Mouse (Mus musculus): ENCODE results near the gene Hoxa4. TPM values are rescaled to one million over a fixed set of nuclear protein-coding genes. Genes with fewer than 3 reads are reported as not detected.

The Hoxa4 gene
- polyA plus RNA-seq, 1 experiment from 2014 or later = 6.8 TPM

GRCm38 (mm10) chr6:52183311-52184080, 8.1 kb downstream of the Hoxa4 start:
- 20% methylated on average over 10 of the region's 10 CpGs for WGBS
- peak overlapping the region; percentile 98 for H3K27ac ChIP-seq (ENCODE audit: low read length)
- H3K27me3 ChIP-seq (ENCODE audit: control insufficient read depth, insufficient read depth, low read length) = no peaks in the 10 kb centered on the region
- H3K4me1 ChIP-seq (ENCODE audit: control insufficient read depth, insufficient read depth, low read length) = peaks cover 75% of the 10 kb centered on the region
- peaks cover 5% of the 10 kb centered on the region; the same call in 1 of the 2 replicates for H3K36me3 ChIP-seq (ENCODE audit: control insufficient read depth, insufficient read depth, low read length)
- H3K9ac ChIP-seq (replicated peaks; ENCODE audit: low read depth, low read length) = no peak overlapping the region; the same call in 1 of the 2 replicates
- ATAC-seq (ENCODE audit: insufficient number of reproducible peaks, insufficient read depth, low FRiP score, low read depth) = no peak
- no peaks in the 10 kb centered on the region for H3K9me3 ChIP-seq (ENCODE audit: control insufficient read depth, low read depth, low read length)
- H3K4me3 ChIP-seq (ENCODE audit: low read depth, low read length) = no peak overlapping the region
- peak overlapping the region; percentile 24 for H3K4me2 ChIP-seq (replicated peaks; ENCODE audit: low read depth, low read length)

- Histone ChIP-seq H3K9ac (replicated peaks; ENCODE audit: low read depth, low read length) (no peak overlapping the region), H3K36me3 (ENCODE audit: control insufficient read depth, insufficient read depth, low read length) (peaks cover 5% of the 10 kb centered on the region; the same call in 1 of the 2 replicates), H3K4me3 (ENCODE audit: low read depth, low read length) (no peak overlapping the region), H3K27me3 (ENCODE audit: control insufficient read depth, insufficient read depth, low read length) (no peaks in the 10 kb centered on the region), H3K27ac (ENCODE audit: low read length) (peak overlapping the region; percentile 98), H3K9me3 (ENCODE audit: control insufficient read depth, low read depth, low read length) (no peaks in the 10 kb centered on the region), H3K4me2 (replicated peaks; ENCODE audit: low read depth, low read length) (peak overlapping the region; percentile 8; the same call in 1 of the 2 replicates), H3K4me1 (ENCODE audit: control insufficient read depth, insufficient read depth, low read length) (peaks cover 71% of the 10 kb centered on the region)
- WGBS = 69% methylated on average over 1 of the region's 1 CpGs
- no peak for ATAC-seq (ENCODE audit: insufficient number of reproducible peaks, insufficient read depth, low FRiP score, low read depth)
These were observed 8.8 kb downstream of the Hoxa4 start for GRCm38 (mm10) chr6:52182793-52183192.

- no peak for ATAC-seq (ENCODE audit: insufficient number of reproducible peaks, insufficient read depth, low FRiP score, low read depth)
- Histone ChIP-seq H3K27me3 (ENCODE audit: control insufficient read depth, insufficient read depth, low read length) (no peaks in the 10 kb centered on the region), H3K4me3 (ENCODE audit: low read depth, low read length) (no peak overlapping the region), H3K4me2 (replicated peaks; ENCODE audit: low read depth, low read length) (no peak overlapping the region), H3K4me1 (ENCODE audit: control insufficient read depth, insufficient read depth, low read length) (peaks cover 63% of the 10 kb centered on the region), H3K36me3 (ENCODE audit: control insufficient read depth, insufficient read depth, low read length) (peaks cover 5% of the 10 kb centered on the region; the same call in 1 of the 2 replicates), H3K27ac (ENCODE audit: low read length) (peak overlapping the region; percentile 98), H3K9me3 (ENCODE audit: control insufficient read depth, low read depth, low read length) (no peaks in the 10 kb centered on the region), H3K9ac (replicated peaks; ENCODE audit: low read depth, low read length) (no peak overlapping the region)
- 38% methylated on average over 2 of the region's 2 CpGs for WGBS
These were observed 9.5 kb downstream of the Hoxa4 start for GRCm38 (mm10) chr6:52182030-52182429.

GRCm38 (mm10) chr6:52180726-52181125, 10.8 kb downstream of the Hoxa4 start:
- 26% methylated on average over 3 of the region's 3 CpGs for WGBS
- H3K36me3 ChIP-seq (ENCODE audit: control insufficient read depth, insufficient read depth, low read length) = peaks cover 3% of the 10 kb centered on the region; the same call in 1 of the 2 replicates
- no peaks in the 10 kb centered on the region for H3K9me3 ChIP-seq (ENCODE audit: control insufficient read depth, low read depth, low read length)
- peak overlapping the region; percentile 79 for H3K9ac ChIP-seq (replicated peaks; ENCODE audit: low read depth, low read length)
- H3K4me1 ChIP-seq (ENCODE audit: control insufficient read depth, insufficient read depth, low read length) = peaks cover 53% of the 10 kb centered on the region
- H3K27me3 ChIP-seq (ENCODE audit: control insufficient read depth, insufficient read depth, low read length) = no peaks in the 10 kb centered on the region
- peak overlapping the region; percentile 63 for H3K4me3 ChIP-seq (ENCODE audit: low read depth, low read length)
- H3K27ac ChIP-seq (ENCODE audit: low read length) = peak overlapping the region; percentile 98
- no peak for ATAC-seq (ENCODE audit: insufficient number of reproducible peaks, insufficient read depth, low FRiP score, low read depth)
- H3K4me2 ChIP-seq (replicated peaks; ENCODE audit: low read depth, low read length) = peak overlapping the region; percentile 61

GRCm38 (mm10) chr6:52180213-52180710, 11.3 kb downstream of the Hoxa4 start:
- Histone ChIP-seq H3K4me1 (ENCODE audit: control insufficient read depth, insufficient read depth, low read length) (peaks cover 49% of the 10 kb centered on the region), H3K4me3 (ENCODE audit: low read depth, low read length) (peak overlapping the region; percentile 63), H3K27ac (ENCODE audit: low read length) (peak overlapping the region; percentile 98), H3K9ac (replicated peaks; ENCODE audit: low read depth, low read length) (peak overlapping the region; percentile 79), H3K4me2 (replicated peaks; ENCODE audit: low read depth, low read length) (peak overlapping the region; percentile 61), H3K36me3 (ENCODE audit: control insufficient read depth, insufficient read depth, low read length) (peaks cover 3% of the 10 kb centered on the region; the same call in 1 of the 2 replicates), H3K9me3 (ENCODE audit: control insufficient read depth, low read depth, low read length) (no peaks in the 10 kb centered on the region), H3K27me3 (ENCODE audit: control insufficient read depth, insufficient read depth, low read length) (no peaks in the 10 kb centered on the region)
- 12% methylated on average over 11 of the region's 11 CpGs for WGBS
- no peak for ATAC-seq (ENCODE audit: insufficient number of reproducible peaks, insufficient read depth, low FRiP score, low read depth)

GRCm38 (mm10) chr6:52179690-52180089, 11.9 kb downstream of the Hoxa4 start:
- 5% methylated on average over 10 of the region's 10 CpGs for WGBS
- peak overlapping the region; percentile 98 for H3K27ac ChIP-seq (ENCODE audit: low read length)
- no peaks in the 10 kb centered on the region for H3K9me3 ChIP-seq (ENCODE audit: control insufficient read depth, low read depth, low read length)
- H3K9ac ChIP-seq (replicated peaks; ENCODE audit: low read depth, low read length) = peak overlapping the region; percentile 79
- peak overlapping the region; percentile 63 for H3K4me3 ChIP-seq (ENCODE audit: low read depth, low read length)
- ATAC-seq (ENCODE audit: insufficient number of reproducible peaks, insufficient read depth, low FRiP score, low read depth) = no peak
- H3K4me1 ChIP-seq (ENCODE audit: control insufficient read depth, insufficient read depth, low read length) = peaks cover 43% of the 10 kb centered on the region
- peak overlapping the region; percentile 61 for H3K4me2 ChIP-seq (replicated peaks; ENCODE audit: low read depth, low read length)
- no peaks in the 10 kb centered on the region for H3K27me3 ChIP-seq (ENCODE audit: control insufficient read depth, insufficient read depth, low read length)
- peaks cover 3% of the 10 kb centered on the region; the same call in 1 of the 2 replicates for H3K36me3 ChIP-seq (ENCODE audit: control insufficient read depth, insufficient read depth, low read length)

GRCm38 (mm10) chr6:52178918-52179665, 12.5 kb downstream of the Hoxa4 start:
- Histone ChIP-seq H3K9ac (replicated peaks; ENCODE audit: low read depth, low read length) (peak overlapping the region; percentile 79), H3K9me3 (ENCODE audit: control insufficient read depth, low read depth, low read length) (no peaks in the 10 kb centered on the region), H3K4me3 (ENCODE audit: low read depth, low read length) (peak overlapping the region; percentile 63), H3K27ac (ENCODE audit: low read length) (peak overlapping the region; percentile 98), H3K4me1 (ENCODE audit: control insufficient read depth, insufficient read depth, low read length) (peaks cover 37% of the 10 kb centered on the region), H3K27me3 (ENCODE audit: control insufficient read depth, insufficient read depth, low read length) (no peaks in the 10 kb centered on the region), H3K4me2 (replicated peaks; ENCODE audit: low read depth, low read length) (peak overlapping the region; percentile 61), H3K36me3 (ENCODE audit: control insufficient read depth, insufficient read depth, low read length) (peaks cover 3% of the 10 kb centered on the region; the same call in 1 of the 2 replicates)
- no peak for ATAC-seq (ENCODE audit: insufficient number of reproducible peaks, insufficient read depth, low FRiP score, low read depth)
- WGBS = 12% methylated on average over 4 of the region's 4 CpGs

- no peak for ATAC-seq (ENCODE audit: insufficient number of reproducible peaks, insufficient read depth, low FRiP score, low read depth)
- Histone ChIP-seq H3K9ac (replicated peaks; ENCODE audit: low read depth, low read length) (peak overlapping the region; percentile 79), H3K36me3 (ENCODE audit: control insufficient read depth, insufficient read depth, low read length) (no peaks in the 10 kb centered on the region), H3K4me1 (ENCODE audit: control insufficient read depth, insufficient read depth, low read length) (peaks cover 24% of the 10 kb centered on the region), H3K4me3 (ENCODE audit: low read depth, low read length) (peak overlapping the region; percentile 63), H3K27ac (ENCODE audit: low read length) (peak overlapping the region; percentile 98), H3K9me3 (ENCODE audit: control insufficient read depth, low read depth, low read length) (no peaks in the 10 kb centered on the region), H3K27me3 (ENCODE audit: control insufficient read depth, insufficient read depth, low read length) (no peaks in the 10 kb centered on the region), H3K4me2 (replicated peaks; ENCODE audit: low read depth, low read length) (peak overlapping the region; percentile 61)
- WGBS = 10% methylated on average over 9 of the region's 9 CpGs
These were observed 13.7 kb downstream of the Hoxa4 start for GRCm38 (mm10) chr6:52177806-52178205.
